ENCODE assay signal across 15 mouse cellular contexts in the genomic region with DNA sequence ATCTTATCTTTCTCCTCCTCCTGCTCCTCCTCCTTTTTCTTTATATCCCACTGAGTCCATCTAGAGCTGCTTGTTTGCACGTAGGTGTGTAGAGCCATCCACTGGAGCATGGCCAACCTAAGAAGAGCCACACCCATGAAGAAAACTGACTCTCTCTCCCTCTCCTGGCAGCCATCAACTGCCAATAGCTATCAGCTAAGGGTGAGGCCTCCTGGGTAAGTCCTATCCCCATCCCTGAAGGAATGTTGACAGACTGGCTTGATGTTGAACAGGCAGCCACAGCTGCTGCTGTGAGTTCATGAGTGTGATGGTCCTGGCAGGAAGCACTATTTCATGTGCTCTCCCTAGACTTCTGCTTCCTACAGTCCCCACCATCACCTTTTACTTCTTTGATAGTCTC. TPM values are rescaled to one million over a fixed set of nuclear protein-coding genes. Genes with fewer than 3 reads are reported as not detected.
DNase-seq lines count a peak whose midpoint lies in the region; ATAC-seq and TF ChIP-seq lines count a peak whose summit lies in the region.
"Had no signal": no experiment of that assay in that cellular context is flagged by ENCODE, and none has a peak within 500 bp of the region (broad histone marks: within the 10 kb centered on the region; RNA-seq: fewer than 3 reads in every experiment).

No protein-coding gene starts in this region.

- H3K4me2 ChIP-seq in embryonic facial prominence, embryonic 14.5 days (ENCODE audit: low read depth, low read length), result no peak overlapping the region
- H3K4me2 ChIP-seq in kidney, embryonic 16.5 days (replicated peaks; ENCODE audit: low read depth, low read length), result no peak overlapping the region
- no peak overlapping the region for H3K4me2 ChIP-seq in liver, embryonic 14.5 days (ENCODE audit: low read depth)
- no peak overlapping the region for H3K4me2 ChIP-seq in stomach, embryonic 16.5 days (ENCODE audit: low read depth, low read length)
- H3K4me2 ChIP-seq: forebrain, embryonic 13.5 days; hindbrain, embryonic 12.5 days; midbrain, embryonic 11.5 days; neural tube, embryonic 15.5 days had no signal

- no peak for TF ChIP-seq EP300 in liver, embryonic 14.5 days (IDR thresholded peaks at IDR 0.05; ENCODE audit: low read depth)

- no peak overlapping the region for H3K4me3 ChIP-seq in embryonic facial prominence, embryonic 14.5 days (ENCODE audit: low read depth, low read length)
- H3K4me3 ChIP-seq in embryonic facial prominence, embryonic 10.5 days, result no peak overlapping the region
- H3K4me3 ChIP-seq in kidney, embryonic 16.5 days (ENCODE audit: low read length), result no peak overlapping the region
- H3K4me3 ChIP-seq in liver, embryonic 14.5 days (ENCODE audit: insufficient read depth in 1 of 2, low read depth in 2 of 2, low read length in 2 of 2), result no peak overlapping the region
- H3K4me3 ChIP-seq in stomach, embryonic 16.5 days (replicated peaks; ENCODE audit: low read length), result no peak overlapping the region
- H3K4me3 ChIP-seq in hindbrain, embryonic 10.5 days, result no peak overlapping the region
- H3K4me3 ChIP-seq: forebrain, embryonic 13.5 days; hindbrain, embryonic 12.5 days; neural tube, embryonic 15.5 days had no signal

- TF ChIP-seq CTCF in liver, embryonic 14.5 days (IDR thresholded peaks at IDR 0.05; ENCODE audit: low read depth), result no peak

- peak; percentile 26 for DNase-seq in embryonic facial prominence, embryonic 14.5 days (ENCODE audit: low spot score)
- no peak for DNase-seq in embryonic facial prominence, embryonic 10.5 days (ENCODE audit: low spot score)
- no peak for DNase-seq in kidney, adult 11 months
- no peak for DNase-seq in liver, embryonic 14.5 days (ENCODE audit: low read depth in 3 of 3, low spot score in 3 of 3)
- DNase-seq in hindbrain, embryonic 10.5 days (ENCODE audit: low spot score), result no peak
- no peak for DNase-seq in adrenal gland, adult 8-10 months
- DNase-seq: cerebellum, adult 9-10 months; kidney, postnatal 10 days; thymus, postnatal 4 days had no signal

- ATAC-seq in embryonic facial prominence, embryonic 14.5 days (ENCODE audit: low read depth), result no peak
- peak; percentile 35; the same call in 1 of the 2 replicates for ATAC-seq in kidney, embryonic 16.5 days (ENCODE audit: low FRiP score, low TSS enrichment)
- ATAC-seq in liver, embryonic 14.5 days (ENCODE audit: insufficient read depth), result peak; percentile 42; the same call in 1 of the 2 replicates
- ATAC-seq in stomach, embryonic 16.5 days (ENCODE audit: insufficient read depth, low FRiP score), result peak; percentile 75
- ATAC-seq: forebrain, embryonic 13.5 days had no signal

- H3K36me3 ChIP-seq in embryonic facial prominence, embryonic 14.5 days (ENCODE audit: control insufficient read depth, insufficient read depth, low read length), result no peaks in the 10 kb centered on the region
- no peaks in the 10 kb centered on the region for H3K36me3 ChIP-seq in embryonic facial prominence, embryonic 10.5 days (replicated peaks)
- H3K36me3 ChIP-seq in kidney, embryonic 16.5 days (ENCODE audit: insufficient read depth, low read length), result no peaks in the 10 kb centered on the region
- H3K36me3 ChIP-seq in liver, embryonic 14.5 days (replicated peaks; ENCODE audit: control insufficient read depth, insufficient read depth, low read depth), result no peaks in the 10 kb centered on the region
- no peaks in the 10 kb centered on the region for H3K36me3 ChIP-seq in stomach, embryonic 16.5 days (ENCODE audit: control insufficient read depth, insufficient read depth, low read length)
- no peaks in the 10 kb centered on the region for H3K36me3 ChIP-seq in hindbrain, embryonic 10.5 days
- H3K36me3 ChIP-seq: hindbrain, embryonic 12.5 days; neural tube, embryonic 15.5 days had no signal

- H3K4me1 ChIP-seq in embryonic facial prominence, embryonic 14.5 days (ENCODE audit: control insufficient read depth, insufficient read depth, low read length), result no peaks in the 10 kb centered on the region
- no peaks in the 10 kb centered on the region for H3K4me1 ChIP-seq in embryonic facial prominence, embryonic 10.5 days
- no peaks in the 10 kb centered on the region for H3K4me1 ChIP-seq in kidney, embryonic 16.5 days (ENCODE audit: insufficient read depth, low read length)
- H3K4me1 ChIP-seq in liver, embryonic 14.5 days (replicated peaks; ENCODE audit: control insufficient read depth in 2 of 2, insufficient read depth in 2 of 2, low read length in 1 of 2), result no peaks in the 10 kb centered on the region; a peak in 2 of 4 replicates
- H3K4me1 ChIP-seq in stomach, embryonic 16.5 days (ENCODE audit: control insufficient read depth, insufficient read depth, low read length), result no peaks in the 10 kb centered on the region
- no peaks in the 10 kb centered on the region for H3K4me1 ChIP-seq in hindbrain, embryonic 10.5 days (replicated peaks)
- H3K4me1 ChIP-seq: forebrain, embryonic 13.5 days; hindbrain, embryonic 12.5 days; neural tube, embryonic 15.5 days had no signal

- no peak overlapping the region for H3K27ac ChIP-seq in embryonic facial prominence, embryonic 14.5 days (replicated peaks; ENCODE audit: low read depth, low read length)
- no peak overlapping the region for H3K27ac ChIP-seq in embryonic facial prominence, embryonic 10.5 days (replicated peaks)
- H3K27ac ChIP-seq in kidney, embryonic 16.5 days (ENCODE audit: low read length), result no peak overlapping the region
- no peak overlapping the region for H3K27ac ChIP-seq in liver, embryonic 14.5 days
- H3K27ac ChIP-seq in stomach, embryonic 16.5 days (ENCODE audit: low read length), result no peak overlapping the region
- no peak overlapping the region for H3K27ac ChIP-seq in hindbrain, embryonic 10.5 days
- H3K27ac ChIP-seq: forebrain, embryonic 13.5 days; hindbrain, embryonic 12.5 days; neural tube, embryonic 15.5 days had no signal

- no peak overlapping the region for H3K9ac ChIP-seq in embryonic facial prominence, embryonic 14.5 days (ENCODE audit: low read depth, low read length)
- H3K9ac ChIP-seq in kidney, embryonic 16.5 days (replicated peaks; ENCODE audit: low read length), result no peak overlapping the region
- H3K9ac ChIP-seq in liver, embryonic 14.5 days (replicated peaks), result no peak overlapping the region
- no peak overlapping the region for H3K9ac ChIP-seq in stomach, embryonic 16.5 days (ENCODE audit: low read length)
- H3K9ac ChIP-seq: forebrain, embryonic 13.5 days; hindbrain, embryonic 12.5 days; neural tube, embryonic 15.5 days had no signal

- H3K27me3 ChIP-seq in embryonic facial prominence, embryonic 14.5 days (replicated peaks; ENCODE audit: control insufficient read depth, insufficient read depth, low read length), result no peaks in the 10 kb centered on the region
- no peaks in the 10 kb centered on the region for H3K27me3 ChIP-seq in embryonic facial prominence, embryonic 10.5 days (replicated peaks; ENCODE audit: low read depth, poor library complexity, severe bottlenecking)
- no peaks in the 10 kb centered on the region for H3K27me3 ChIP-seq in kidney, embryonic 16.5 days (ENCODE audit: insufficient read depth, low read length)
- H3K27me3 ChIP-seq in liver, embryonic 14.5 days (ENCODE audit: control insufficient read depth, insufficient read depth, low read length), result no peaks in the 10 kb centered on the region
- no peaks in the 10 kb centered on the region for H3K27me3 ChIP-seq in stomach, embryonic 16.5 days (ENCODE audit: control insufficient read depth, insufficient read depth, low read length)
- no peaks in the 10 kb centered on the region for H3K27me3 ChIP-seq in hindbrain, embryonic 10.5 days (ENCODE audit: insufficient read depth, poor library complexity, severe bottlenecking)
- H3K27me3 ChIP-seq: forebrain, embryonic 13.5 days; hindbrain, embryonic 12.5 days; neural tube, embryonic 15.5 days had no signal

- 55% methylated on average over 1 of the region's 1 CpGs for WGBS in embryonic facial prominence, embryonic 14.5 days
- 71% methylated on average over 1 of the region's 1 CpGs for WGBS in embryonic facial prominence, embryonic 10.5 days
- WGBS in kidney, embryonic 16.5 days, result 50% methylated on average over 1 of the region's 1 CpGs
- 26% methylated on average over 1 of the region's 1 CpGs for WGBS in liver, embryonic 14.5 days (ENCODE audit: insufficient replicate concordance)
- WGBS in stomach, embryonic 16.5 days, result 33% methylated on average over 1 of the region's 1 CpGs
- 82% methylated on average over 1 of the region's 1 CpGs for WGBS in hindbrain, embryonic 10.5 days

- no peaks in the 10 kb centered on the region for H3K9me3 ChIP-seq in embryonic facial prominence, embryonic 14.5 days (ENCODE audit: control insufficient read depth, low read length)
- H3K9me3 ChIP-seq in embryonic facial prominence, embryonic 10.5 days, result no peaks in the 10 kb centered on the region
- H3K9me3 ChIP-seq in kidney, embryonic 16.5 days (ENCODE audit: low read length), result no peaks in the 10 kb centered on the region
- H3K9me3 ChIP-seq in liver, embryonic 14.5 days (ENCODE audit: control insufficient read depth, low read length), result no peaks in the 10 kb centered on the region
- no peaks in the 10 kb centered on the region for H3K9me3 ChIP-seq in stomach, embryonic 16.5 days (replicated peaks; ENCODE audit: control insufficient read depth, low read length)
- no peaks in the 10 kb centered on the region for H3K9me3 ChIP-seq in hindbrain, embryonic 10.5 days
- H3K9me3 ChIP-seq: forebrain, embryonic 13.5 days; neural tube, embryonic 15.5 days had no signal

RNA-seq across cellular contexts. Expression of a gene that starts 8.4 kb away (rescaled TPM):
- polyA plus RNA-seq in embryonic facial prominence, embryonic 14.5 days (2014; fragmentation: Nextera tagmentation; extraction: Ambion mirVana), result 67.8 and 90.2 TPM in 2 replicates
- 44.2 and 44.7 TPM in 2 replicates for polyA plus RNA-seq in embryonic facial prominence, embryonic 10.5 days (2016; fragmentation: Nextera tagmentation; extraction: Ambion mirVana)
- polyA plus RNA-seq in kidney, embryonic 16.5 days (2015; fragmentation: Nextera tagmentation; extraction: Ambion mirVana), result 32.2 and 35.9 TPM in 2 replicates
- 98.1 and 214 TPM in 2 replicates for polyA plus RNA-seq in liver, embryonic 14.5 days (2012; rRNA removed)
- 74.6 and 80.7 TPM in 2 replicates for polyA plus RNA-seq in liver, embryonic 14.5 days (2014; fragmentation: Nextera tagmentation; extraction: Ambion mirVana)
- 32.7 and 39.8 TPM in 2 replicates for polyA plus RNA-seq in stomach, embryonic 16.5 days (2015; fragmentation: Nextera tagmentation; extraction: Ambion mirVana)
- 20.9 and 39.8 TPM in 2 replicates for polyA plus RNA-seq in hindbrain, embryonic 10.5 days (2016; fragmentation: Nextera tagmentation; extraction: Ambion mirVana)
- total RNA-seq in adrenal gland, adult 8-10 months (2022), result 100 to 1,000 TPM in 3 of 4 experiments, 10 to 100 TPM in 1; 88.8 to 159 (median 120) TPM

RNA-seq across cellular contexts. Expression of a gene that starts 43.3 kb away (rescaled TPM):
- polyA plus RNA-seq in embryonic facial prominence, embryonic 14.5 days (2014; fragmentation: Nextera tagmentation; extraction: Ambion mirVana), result 1.2 and 2.0 TPM in 2 replicates
- 0.56 and 0.67 TPM in 2 replicates for polyA plus RNA-seq in embryonic facial prominence, embryonic 10.5 days (2016; fragmentation: Nextera tagmentation; extraction: Ambion mirVana)
- 3.5 and 4.4 TPM in 2 replicates for polyA plus RNA-seq in kidney, embryonic 16.5 days (2015; fragmentation: Nextera tagmentation; extraction: Ambion mirVana)
- 0.32 and 0.47 TPM in 2 replicates for polyA plus RNA-seq in liver, embryonic 14.5 days (2012; rRNA removed)
- polyA plus RNA-seq in liver, embryonic 14.5 days (2014; fragmentation: Nextera tagmentation; extraction: Ambion mirVana), result 0.65 and 0.72 TPM in 2 replicates
- polyA plus RNA-seq in stomach, embryonic 16.5 days (2015; fragmentation: Nextera tagmentation; extraction: Ambion mirVana), result 12.1 and 15.6 TPM in 2 replicates
- polyA plus RNA-seq in hindbrain, embryonic 10.5 days (2016; fragmentation: Nextera tagmentation; extraction: Ambion mirVana), result 0.31 and 0.41 TPM in 2 replicates
- total RNA-seq in adrenal gland, adult 8-10 months (2022), result 1 to 10 TPM in 2 of 4 experiments, under 1 TPM in 2; 0.28 to 1.1 (median 0.95) TPM
